Mouse (Mus musculus): Measurements from ENCODE around the gene BB287469. TPM values are rescaled to one million over a fixed set of nuclear protein-coding genes. Genes with fewer than 3 reads are reported as not detected.
"Not testable (repeated sequence)": the region's sequence is repeated elsewhere in the genome, so short reads cannot be mapped to it uniquely, and the experiment has no call there.

BB287469 gene
- total RNA-seq (2021), result not detected
- long read RNA-seq, experiment 1, result 0 reads
- long read RNA-seq, experiment 2, result 0 reads

- DNase-seq (ENCODE audit: low spot score in 2 of 2), result not testable (repeated sequence)
These were observed at the start of gene BB287469 for GRCm38 (mm10) chr12:87816277-87816676. Gene BB287469 (plus strand): TSS chr12:87816577.

DNA sequence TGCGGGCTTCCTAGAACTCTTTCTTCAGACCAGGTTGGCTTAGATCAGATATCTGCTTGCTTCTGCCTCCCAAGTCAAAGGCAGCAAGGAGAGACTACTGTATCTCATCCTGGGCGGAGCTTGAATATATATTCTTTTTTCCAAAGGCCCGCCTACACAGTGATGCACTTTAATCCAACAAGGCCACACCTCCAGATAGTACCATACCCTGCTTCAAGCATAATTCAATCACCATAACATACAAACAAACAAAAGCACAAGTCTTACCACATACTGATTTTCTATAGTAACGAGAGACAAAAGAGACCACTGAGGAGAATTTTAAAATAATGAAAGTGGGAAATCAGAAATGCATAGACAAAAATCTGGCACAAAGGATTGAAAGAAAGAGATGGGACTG is 40.7 kb upstream of the BB287469 start, which contains the start of gene Gm21319:
Gm21319 (minus strand) TSS at position 101 of the 400 bp plus-strand sequence.
- DNase-seq (ENCODE audit: low spot score in 2 of 2), result not testable (repeated sequence)

DNA sequence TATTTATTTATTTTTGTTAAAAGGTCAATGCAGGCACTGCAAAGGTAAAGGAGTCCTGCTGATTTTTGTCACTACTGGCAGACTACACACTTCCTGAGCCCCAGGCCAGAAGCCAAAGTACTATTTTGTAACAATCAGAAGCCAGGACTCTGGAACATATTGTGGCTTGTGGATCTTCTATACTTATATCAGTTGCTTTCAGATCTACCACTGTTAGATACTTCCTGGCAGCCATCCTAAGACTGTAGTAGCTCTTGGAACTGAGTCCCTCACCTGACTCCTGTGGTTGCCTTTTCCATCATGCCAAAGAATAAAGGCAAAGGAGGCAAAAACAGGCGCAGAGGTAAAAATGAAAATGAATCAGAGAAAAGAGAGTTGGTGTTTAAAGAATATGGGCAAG is 21.2 kb upstream of the BB287469 start, which contains the start of gene Gm21936:
Gm21936 (plus strand) TSS at position 301 of the 400 bp plus-strand sequence.
- not testable (repeated sequence) for DNase-seq (ENCODE audit: low spot score in 2 of 2)

GRCm38 (mm10) chr12:87797971-87798370 is 18.4 kb upstream of the BB287469 start:
- not testable (repeated sequence) for DNase-seq (ENCODE audit: low spot score in 2 of 2)

GRCm38 (mm10) chr12:87842239-87842638 is 25.9 kb downstream of the BB287469 start, which contains the start of gene Gm2001:
Gene Gm2001 (minus strand): TSS chr12:87842339.
- not testable (repeated sequence) for DNase-seq (ENCODE audit: low spot score in 2 of 2)

DNA sequence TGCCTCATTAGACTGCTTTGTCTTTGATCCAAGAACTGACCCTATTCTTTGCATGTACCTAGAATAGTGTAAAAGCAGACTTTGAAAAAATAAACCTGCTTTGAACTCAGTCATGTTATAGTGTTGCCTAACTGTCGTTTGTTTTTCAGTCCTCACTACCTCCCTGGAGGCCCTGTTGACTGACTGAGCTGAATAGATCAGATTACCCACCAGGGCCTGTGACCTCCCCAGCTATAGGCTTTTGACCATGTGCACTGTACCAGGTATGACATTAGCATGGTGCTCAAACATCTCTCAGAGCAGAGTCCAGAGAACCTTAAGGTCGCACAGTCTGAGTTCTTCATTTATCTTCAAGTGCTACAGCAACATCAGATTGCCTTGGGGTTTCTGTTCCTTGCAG is 34.3 kb downstream of the BB287469 start:
- DNase-seq (ENCODE audit: low spot score in 2 of 2), result not testable (repeated sequence)

DNA sequence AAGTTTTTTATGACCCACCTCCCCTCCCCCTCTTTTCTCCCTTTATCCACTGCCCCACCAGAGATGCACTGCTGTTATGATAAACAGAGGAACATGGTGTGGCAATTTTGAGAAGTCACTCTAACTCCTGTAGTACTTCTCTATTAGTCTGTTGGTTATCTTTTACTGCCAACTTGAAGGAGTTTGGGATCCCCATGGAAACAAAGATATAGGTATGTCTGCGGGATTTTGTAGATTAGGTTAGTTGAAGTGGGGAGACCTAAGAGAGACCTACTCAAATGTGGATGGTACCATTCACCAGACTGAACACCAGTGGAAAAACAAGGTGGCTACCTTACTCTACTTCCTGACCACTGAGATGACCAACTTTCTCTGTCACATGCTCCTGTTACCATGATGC is 39.7 kb downstream of the BB287469 start:
- not testable (repeated sequence) for DNase-seq (ENCODE audit: low spot score in 2 of 2)

GRCm38 (mm10) chr12:87861740-87862692 is 45.6 kb downstream of the BB287469 start:
- DNase-seq (ENCODE audit: low spot score in 2 of 2), result peak in 1 of 2 experiments; percentile 4

- DNase-seq (ENCODE audit: low spot score in 2 of 2), result not testable (repeated sequence)
These were observed 47.3 kb downstream of the BB287469 start for GRCm38 (mm10) chr12:87863638-87864037.

- DNase-seq (ENCODE audit: low spot score in 2 of 2), result not testable (repeated sequence)
These were observed 47.7 kb downstream of the BB287469 start for GRCm38 (mm10) chr12:87864048-87864447.

Other genes starting within 250 kb of the BB287469 start
- gene Oog1, start 213.9 kb upstream of the BB287469 start, total RNA-seq (2021), result not detected
- gene Gm4027, start 197.7 kb upstream of the BB287469 start, total RNA-seq (2021), result not detected
- gene Gm16381, start 172.0 kb upstream of the BB287469 start, total RNA-seq (2021), result not detected
- gene Gm21319, start 40.8 kb upstream of the BB287469 start, total RNA-seq (2021), result not detected
- not detected for gene Gm21936, start 21.1 kb upstream of the BB287469 start, total RNA-seq (2021)
- gene Gm2001, start 25.8 kb downstream of the BB287469 start, total RNA-seq (2021), result not detected
- gene Gm2016, start 57.5 kb downstream of the BB287469 start, total RNA-seq (2021), result not detected
- not detected for gene Gm2022, start 78.8 kb downstream of the BB287469 start, total RNA-seq (2021)
- gene Gm2035, start 103.3 kb downstream of the BB287469 start, total RNA-seq (2021), result not detected
- not detected for gene Gm2042, start 137.5 kb downstream of the BB287469 start, total RNA-seq (2021)
- not detected for gene Gm2075, start 195.3 kb downstream of the BB287469 start, total RNA-seq (2021)
- not detected for gene Gm6803, start 202.2 kb downstream of the BB287469 start, total RNA-seq (2021)
- not detected for gene Gm2056, start 210.4 kb downstream of the BB287469 start, total RNA-seq (2021)